ENCODE assay signal across 10 mouse cellular contexts in genomic region chr12:98741011-98741501, GRCm38 (mm10). TPM values are rescaled to one million over a fixed set of nuclear protein-coding genes. Genes with fewer than 3 reads are reported as not detected.
A peak's percentile ranks its signal among the peaks of the same experiment; 100 is the strongest.
DNase-seq lines count a peak whose midpoint lies in the region; ATAC-seq and TF ChIP-seq lines count a peak whose summit lies in the region.
"Had no signal": no experiment of that assay in that cellular context is flagged by ENCODE, and none has a peak within 500 bp of the region (broad histone marks: within the 10 kb centered on the region; RNA-seq: fewer than 3 reads in every experiment).

No protein-coding gene starts in this region.

- no peak for TF ChIP-seq CTCF in lung, embryonic 14.5 days (IDR thresholded peaks at IDR 0.05; ENCODE audit: low read depth)
- no peak for TF ChIP-seq CTCF in midbrain, postnatal 0 days (IDR thresholded peaks at IDR 0.05)

- WGBS in embryonic facial prominence, embryonic 14.5 days = 46% methylated on average over 3 of the region's 3 CpGs
- 68% methylated on average over 3 of the region's 3 CpGs for WGBS in embryonic facial prominence, embryonic 10.5 days
- WGBS in lung, embryonic 14.5 days = 35% methylated on average over 3 of the region's 3 CpGs
- WGBS in midbrain, postnatal 0 days = 42% methylated on average over 3 of the region's 3 CpGs

- intact Hi-C loops in heart, postnatal 10 days (cut with DNase I) = no loop called here

- H3K27me3 ChIP-seq in embryonic facial prominence, embryonic 14.5 days (replicated peaks; ENCODE audit: control insufficient read depth, insufficient read depth, low read length) = no peaks in the 10 kb centered on the region
- H3K27me3 ChIP-seq in embryonic facial prominence, embryonic 10.5 days (replicated peaks; ENCODE audit: low read depth, poor library complexity, severe bottlenecking) = peaks cover 38% of the 10 kb centered on the region
- H3K27me3 ChIP-seq in lung, embryonic 14.5 days (ENCODE audit: insufficient read depth, low read length) = no peaks in the 10 kb centered on the region
- peaks cover 4% of the 10 kb centered on the region; the same call in 1 of the 2 replicates for H3K27me3 ChIP-seq in midbrain, postnatal 0 days (ENCODE audit: insufficient read depth, low read length)

- peak; percentile 68 for DNase-seq in embryonic facial prominence, embryonic 14.5 days (ENCODE audit: low spot score)
- DNase-seq in embryonic facial prominence, embryonic 10.5 days (ENCODE audit: low spot score) = no peak
- peak; percentile 83 for DNase-seq in lung, embryonic 14.5 days
- DNase-seq in lung, postnatal 14 days = no peak
- DNase-seq in heart, postnatal 10 days = peak; percentile 47 to 53
- DNase-seq in midbrain, postnatal 0 days (ENCODE audit: low spot score) = peak; percentile 65
- DNase-seq in spleen, postnatal 36 days (ENCODE audit: low spot score in 2 of 2) = no peak
- no peak for DNase-seq in right cerebral cortex, postnatal 14 days
- DNase-seq: cerebellum, adult 9-11 months; kidney, adult 8-10 months had no signal

- H3K27ac ChIP-seq in embryonic facial prominence, embryonic 14.5 days (replicated peaks; ENCODE audit: low read depth, low read length) = no peak overlapping the region
- H3K27ac ChIP-seq in embryonic facial prominence, embryonic 10.5 days (replicated peaks) = no peak overlapping the region
- peak overlapping the region; percentile 80 for H3K27ac ChIP-seq in lung, embryonic 14.5 days (ENCODE audit: low read depth)
- no peak overlapping the region for H3K27ac ChIP-seq in midbrain, postnatal 0 days (ENCODE audit: low read depth, low read length)

- no peaks in the 10 kb centered on the region for H3K9me3 ChIP-seq in embryonic facial prominence, embryonic 14.5 days (ENCODE audit: control insufficient read depth, low read length)
- H3K9me3 ChIP-seq in embryonic facial prominence, embryonic 10.5 days = no peaks in the 10 kb centered on the region
- no peaks in the 10 kb centered on the region for H3K9me3 ChIP-seq in lung, embryonic 14.5 days (ENCODE audit: low read depth, low read length)
- no peaks in the 10 kb centered on the region for H3K9me3 ChIP-seq in midbrain, postnatal 0 days (ENCODE audit: low read length)

- no peak overlapping the region for H3K4me2 ChIP-seq in embryonic facial prominence, embryonic 14.5 days (ENCODE audit: low read depth, low read length)
- H3K4me2 ChIP-seq in lung, embryonic 14.5 days = no peak overlapping the region
- no peak overlapping the region for H3K4me2 ChIP-seq in midbrain, postnatal 0 days (ENCODE audit: low read depth, low read length, poor library complexity, severe bottlenecking)

- peak; percentile 62 for ATAC-seq in embryonic facial prominence, embryonic 14.5 days (ENCODE audit: low read depth)
- peak; percentile 50 for ATAC-seq in lung, embryonic 14.5 days (ENCODE audit: insufficient read depth)
- peak; percentile 42; the same call in 1 of the 2 replicates for ATAC-seq in midbrain, postnatal 0 days (ENCODE audit: low FRiP score)

- no peak overlapping the region for H3K4me3 ChIP-seq in embryonic facial prominence, embryonic 14.5 days (ENCODE audit: low read depth, low read length)
- no peak overlapping the region for H3K4me3 ChIP-seq in embryonic facial prominence, embryonic 10.5 days
- H3K4me3 ChIP-seq in lung, embryonic 14.5 days (ENCODE audit: low read depth, low read length) = no peak overlapping the region
- no peak overlapping the region for H3K4me3 ChIP-seq in midbrain, postnatal 0 days (ENCODE audit: low read depth, low read length)

- no peak overlapping the region for H3K9ac ChIP-seq in embryonic facial prominence, embryonic 14.5 days (ENCODE audit: low read depth, low read length)
- H3K9ac ChIP-seq in lung, embryonic 14.5 days = no peak overlapping the region
- H3K9ac ChIP-seq in midbrain, postnatal 0 days (replicated peaks; ENCODE audit: low read length, poor library complexity, severe bottlenecking) = 0 out of 2 replicates have a peak overlapping the region, but pooled peaks have one; percentile 13

- no peaks in the 10 kb centered on the region for H3K4me1 ChIP-seq in embryonic facial prominence, embryonic 14.5 days (ENCODE audit: control insufficient read depth, insufficient read depth, low read length)
- peaks cover 13% of the 10 kb centered on the region for H3K4me1 ChIP-seq in embryonic facial prominence, embryonic 10.5 days
- peaks cover 9% of the 10 kb centered on the region for H3K4me1 ChIP-seq in lung, embryonic 14.5 days (ENCODE audit: insufficient read depth)
- no peaks in the 10 kb centered on the region; the same call in 1 of the 2 replicates for H3K4me1 ChIP-seq in midbrain, postnatal 0 days (ENCODE audit: insufficient read depth, low read length)

- H3K36me3 ChIP-seq in embryonic facial prominence, embryonic 14.5 days (ENCODE audit: control insufficient read depth, insufficient read depth, low read length) = no peaks in the 10 kb centered on the region
- no peaks in the 10 kb centered on the region for H3K36me3 ChIP-seq in embryonic facial prominence, embryonic 10.5 days (replicated peaks)
- H3K36me3 ChIP-seq in lung, embryonic 14.5 days (ENCODE audit: insufficient read depth) = no peaks in the 10 kb centered on the region
- no peaks in the 10 kb centered on the region for H3K36me3 ChIP-seq in midbrain, postnatal 0 days (ENCODE audit: insufficient read depth, low read length)

RNA-seq across cellular contexts. Expression of gene Ptpn21, which starts 3.9 kb away (rescaled TPM):
- polyA plus RNA-seq in embryonic facial prominence, embryonic 14.5 days (2014; fragmentation: Nextera tagmentation; extraction: Ambion mirVana) = 11.4 and 11.7 TPM in 2 replicates
- polyA plus RNA-seq in embryonic facial prominence, embryonic 10.5 days (2016; fragmentation: Nextera tagmentation; extraction: Ambion mirVana) = 5.0 and 5.1 TPM in 2 replicates
- 13.4 and 14.5 TPM in 2 replicates for polyA plus RNA-seq in lung, embryonic 14.5 days (2014; fragmentation: Nextera tagmentation; extraction: Ambion mirVana)
- total RNA-seq in heart, postnatal 10 days (2021) = 10 to 100 TPM; 26.3 to 31.6 TPM
- total RNA-seq in midbrain, postnatal 0 days (2014; rRNA removed) = 3.2 and 3.8 TPM in 2 replicates
- polyA plus RNA-seq in midbrain, postnatal 0 days (2015; fragmentation: Nextera tagmentation; extraction: Ambion mirVana) = 2.7 TPM in 2 replicates

RNA-seq across cellular contexts. Expression of gene Zc3h14, which starts 5.7 kb away (rescaled TPM):
- polyA plus RNA-seq in embryonic facial prominence, embryonic 14.5 days (2014; fragmentation: Nextera tagmentation; extraction: Ambion mirVana) = 113 and 128 TPM in 2 replicates
- polyA plus RNA-seq in embryonic facial prominence, embryonic 10.5 days (2016; fragmentation: Nextera tagmentation; extraction: Ambion mirVana) = 130 and 131 TPM in 2 replicates
- polyA plus RNA-seq in lung, embryonic 14.5 days (2014; fragmentation: Nextera tagmentation; extraction: Ambion mirVana) = 154 and 155 TPM in 2 replicates
- 10 to 100 TPM; 69.2 to 70.7 TPM for total RNA-seq in heart, postnatal 10 days (2021)
- total RNA-seq in midbrain, postnatal 0 days (2014; rRNA removed) = 95.5 and 120 TPM in 2 replicates
- 94.9 and 98.3 TPM in 2 replicates for polyA plus RNA-seq in midbrain, postnatal 0 days (2015; fragmentation: Nextera tagmentation; extraction: Ambion mirVana)

Comparison
In these comparisons a context has a peak if more than half of its experiments do, and no peak if none do; other contexts are left out.
1. DNase-seq: peak in embryonic facial prominence, embryonic 14.5 days (single experiment), lung, embryonic 14.5 days (single experiment), heart, postnatal 10 days (2 of 2) and midbrain, postnatal 0 days (single experiment); none in embryonic facial prominence, embryonic 10.5 days (single experiment), lung, postnatal 14 days (single experiment), spleen, postnatal 36 days (0 of 2) and right cerebral cortex, postnatal 14 days (single experiment).
2. Peak in every context shown above with its lines, with median percentiles within 50 percentile points of each other: ATAC-seq.